Mouse (Mus musculus): ENCODE measurements around the gene Nifk.

DNA sequence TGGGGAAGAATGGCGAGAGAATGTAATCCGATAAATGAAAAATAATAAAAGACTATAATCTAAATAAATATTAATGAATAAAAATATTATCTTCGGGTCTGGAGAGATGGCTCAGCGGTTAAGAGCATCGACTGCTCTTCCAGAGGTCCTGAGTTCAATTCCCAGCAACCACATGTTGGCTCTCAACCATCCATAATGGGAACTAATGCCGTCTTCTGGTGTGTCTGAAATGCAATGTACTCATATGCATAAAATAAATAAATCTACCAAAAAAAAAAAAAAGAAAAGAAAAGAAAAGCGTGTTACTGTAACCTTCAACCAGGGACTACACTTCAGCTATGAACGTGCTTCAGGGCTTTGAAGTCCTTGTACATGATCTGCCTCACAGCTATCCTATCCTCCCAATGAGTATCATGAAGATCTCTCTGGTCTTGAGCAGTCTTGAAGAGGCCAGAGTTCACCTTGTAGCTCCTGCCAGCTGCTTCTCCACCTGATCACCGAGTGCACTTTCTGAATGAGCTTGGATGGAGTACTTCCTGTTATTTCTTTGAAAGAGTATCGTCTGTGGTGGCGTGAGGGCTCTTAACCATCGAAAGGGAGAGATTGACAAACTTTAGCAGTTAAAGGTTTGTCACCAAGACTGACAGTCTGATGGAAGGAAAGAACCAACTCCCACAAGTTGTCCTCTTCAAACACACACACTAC lies 9.9 kb upstream of the Nifk start, which contains the start of gene Tsn:
- no peak for TF ChIP-seq POLR2A (IDR thresholded peaks at IDR 0.05; ENCODE audit: borderline replicate concordance, extremely low read depth, insufficient read depth, insufficient read length, poor library complexity, severe bottlenecking)
- TF ChIP-seq CTCF (IDR thresholded peaks at IDR 0.05; ENCODE audit: borderline replicate concordance, extremely low read depth, insufficient read depth, insufficient read length): no peak

Measured in brain, embryonic 14.5 days (tissue).